Mouse (Mus musculus): ENCODE data around the gene Taar1. TPM values are rescaled to one million over a fixed set of nuclear protein-coding genes. Genes with fewer than 3 reads are reported as not detected.

The Taar1 gene
- not detected in 2 replicates for polyA plus RNA-seq (2015; fragmentation: Nextera tagmentation; extraction: Ambion mirVana)

GRCm38 (mm10) chr10:23920056-23920455, at the start of gene Taar1:
Taar1 (plus strand) TSS chr10:23920356.

GRCm38 (mm10) chr10:23894601-23895349, 25.4 kb upstream of the Taar1 start, which contains the start of gene Vnn1:
Vnn1 (plus strand) TSS chr10:23894688.

GRCm38 (mm10) chr10:23938312-23938711, 18.2 kb downstream of the Taar1 start, which contains the start of gene Taar2:
Taar2 (plus strand) TSS chr10:23938572.

GRCm38 (mm10) chr10:23949508-23950005, 29.4 kb downstream of the Taar1 start, which contains the start of gene Taar3:
Taar3 (plus strand) TSS chr10:23949558.

GRCm38 (mm10) chr10:23960444-23960915, 40.3 kb downstream of the Taar1 start, which contains the start of gene Taar4:
Taar4 (plus strand) TSS chr10:23960494.

GRCm38 (mm10) chr10:23970656-23971165, 50.6 kb downstream of the Taar1 start, which contains the start of gene Taar5:
Taar5 (plus strand) TSS chr10:23970706.

Other genes with a start within 250 kb of the Taar1 start
- gene Rps12, start 133.1 kb upstream of the Taar1 start, polyA plus RNA-seq (2015; fragmentation: Nextera tagmentation; extraction: Ambion mirVana) = 112 and 113 TPM in 2 replicates
- 4.4 and 6.4 TPM in 2 replicates for gene Slc18b1, start 123.4 kb upstream of the Taar1 start, polyA plus RNA-seq (2015; fragmentation: Nextera tagmentation; extraction: Ambion mirVana)
- gene Vnn3, start 68.9 kb upstream of the Taar1 start, polyA plus RNA-seq (2015; fragmentation: Nextera tagmentation; extraction: Ambion mirVana) = 1.4 TPM in 1 of 2 replicates, not detected in the other
- 0.19 and 0.44 TPM in 2 replicates for gene Vnn1, start 25.7 kb upstream of the Taar1 start, polyA plus RNA-seq (2015; fragmentation: Nextera tagmentation; extraction: Ambion mirVana)
- not detected in 2 replicates for gene Taar2, start 18.2 kb downstream of the Taar1 start, polyA plus RNA-seq (2015; fragmentation: Nextera tagmentation; extraction: Ambion mirVana)
- not detected in 2 replicates for gene Taar3, start 29.2 kb downstream of the Taar1 start, polyA plus RNA-seq (2015; fragmentation: Nextera tagmentation; extraction: Ambion mirVana)
- not detected in 2 replicates for gene Taar4, start 40.1 kb downstream of the Taar1 start, polyA plus RNA-seq (2015; fragmentation: Nextera tagmentation; extraction: Ambion mirVana)
- not detected in 2 replicates for gene Taar5, start 50.4 kb downstream of the Taar1 start, polyA plus RNA-seq (2015; fragmentation: Nextera tagmentation; extraction: Ambion mirVana)
- gene Taar6, start 65.3 kb downstream of the Taar1 start, polyA plus RNA-seq (2015; fragmentation: Nextera tagmentation; extraction: Ambion mirVana) = not detected in 2 replicates
- gene Taar7a, start 73.1 kb downstream of the Taar1 start, polyA plus RNA-seq (2015; fragmentation: Nextera tagmentation; extraction: Ambion mirVana) = not detected in 2 replicates
- not detected in 2 replicates for gene Taar7b, start 79.6 kb downstream of the Taar1 start, polyA plus RNA-seq (2015; fragmentation: Nextera tagmentation; extraction: Ambion mirVana)
- gene Taar7d, start 106.9 kb downstream of the Taar1 start, polyA plus RNA-seq (2015; fragmentation: Nextera tagmentation; extraction: Ambion mirVana) = not detected in 2 replicates
- not detected in 2 replicates for gene Taar7e, start 117.3 kb downstream of the Taar1 start, polyA plus RNA-seq (2015; fragmentation: Nextera tagmentation; extraction: Ambion mirVana)
- gene Taar7f, start 129.2 kb downstream of the Taar1 start, polyA plus RNA-seq (2015; fragmentation: Nextera tagmentation; extraction: Ambion mirVana) = not detected in 2 replicates
- not detected in 2 replicates for gene Taar8a, start 156.1 kb downstream of the Taar1 start, polyA plus RNA-seq (2015; fragmentation: Nextera tagmentation; extraction: Ambion mirVana)
- not detected in 2 replicates for gene Taar8b, start 171.9 kb downstream of the Taar1 start, polyA plus RNA-seq (2015; fragmentation: Nextera tagmentation; extraction: Ambion mirVana)
- gene Taar8c, start 181.6 kb downstream of the Taar1 start, polyA plus RNA-seq (2015; fragmentation: Nextera tagmentation; extraction: Ambion mirVana) = not detected in 2 replicates
- not detected in 2 replicates for gene Taar9, start 189.2 kb downstream of the Taar1 start, polyA plus RNA-seq (2015; fragmentation: Nextera tagmentation; extraction: Ambion mirVana)
- gene Stx7, start 228.9 kb downstream of the Taar1 start, polyA plus RNA-seq (2015; fragmentation: Nextera tagmentation; extraction: Ambion mirVana) = 39.1 and 50.0 TPM in 2 replicates

Data from skeletal muscle tissue, postnatal 0 days (tissue).